Mouse (Mus musculus) heart, adult 9 months (tissue): Measurements from ENCODE around the gene Kcns1.

ENCODE experiments used
- DNase-seq, 2 experiments: peaks; one replicate each; pipeline ENCODE4 v3.0.0; 2022; ENCODE audit warnings: low spot score in 2 of 2

The Kcns1 gene

DNA sequence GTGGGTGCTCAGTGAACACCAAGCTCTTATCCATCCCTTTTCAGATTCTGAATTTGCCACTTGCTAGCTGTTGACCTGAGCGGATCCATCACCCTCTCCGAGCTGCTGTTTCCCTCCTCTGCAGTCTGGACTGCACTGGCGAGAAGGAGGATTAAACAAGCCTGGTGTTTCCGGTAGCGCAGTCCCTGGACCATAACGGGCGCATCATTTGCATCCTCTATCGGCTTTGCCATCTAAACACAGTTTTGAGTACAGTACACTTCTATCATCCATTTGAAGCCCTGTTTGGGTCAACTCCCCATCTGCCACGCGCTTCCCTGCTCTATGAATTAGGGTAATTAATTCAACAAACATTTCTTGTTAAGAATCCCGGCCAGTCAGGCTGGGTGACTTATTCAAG is 587 bp downstream of the Kcns1 start:
- no peak for DNase-seq

DNA sequence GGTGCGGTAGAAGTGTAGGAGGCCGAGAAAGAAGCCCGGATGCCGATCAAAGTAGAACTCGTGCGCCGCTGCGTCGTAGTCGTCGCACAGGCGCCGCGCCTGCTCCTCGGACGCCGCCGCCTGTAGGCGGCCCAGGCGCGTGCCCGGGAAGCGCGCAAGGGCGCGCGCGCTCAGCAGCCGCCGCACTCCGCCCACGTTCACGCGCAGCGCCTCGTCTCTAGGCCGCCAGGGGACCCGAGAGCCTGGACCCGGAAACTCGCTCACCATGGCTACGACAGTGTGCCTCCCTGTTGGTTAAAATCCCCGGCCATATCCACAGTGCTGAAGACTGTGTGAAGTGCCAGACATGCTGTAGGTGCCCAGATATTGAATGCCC is 2.4 kb downstream of the Kcns1 start:
- no peak for DNase-seq

DNA sequence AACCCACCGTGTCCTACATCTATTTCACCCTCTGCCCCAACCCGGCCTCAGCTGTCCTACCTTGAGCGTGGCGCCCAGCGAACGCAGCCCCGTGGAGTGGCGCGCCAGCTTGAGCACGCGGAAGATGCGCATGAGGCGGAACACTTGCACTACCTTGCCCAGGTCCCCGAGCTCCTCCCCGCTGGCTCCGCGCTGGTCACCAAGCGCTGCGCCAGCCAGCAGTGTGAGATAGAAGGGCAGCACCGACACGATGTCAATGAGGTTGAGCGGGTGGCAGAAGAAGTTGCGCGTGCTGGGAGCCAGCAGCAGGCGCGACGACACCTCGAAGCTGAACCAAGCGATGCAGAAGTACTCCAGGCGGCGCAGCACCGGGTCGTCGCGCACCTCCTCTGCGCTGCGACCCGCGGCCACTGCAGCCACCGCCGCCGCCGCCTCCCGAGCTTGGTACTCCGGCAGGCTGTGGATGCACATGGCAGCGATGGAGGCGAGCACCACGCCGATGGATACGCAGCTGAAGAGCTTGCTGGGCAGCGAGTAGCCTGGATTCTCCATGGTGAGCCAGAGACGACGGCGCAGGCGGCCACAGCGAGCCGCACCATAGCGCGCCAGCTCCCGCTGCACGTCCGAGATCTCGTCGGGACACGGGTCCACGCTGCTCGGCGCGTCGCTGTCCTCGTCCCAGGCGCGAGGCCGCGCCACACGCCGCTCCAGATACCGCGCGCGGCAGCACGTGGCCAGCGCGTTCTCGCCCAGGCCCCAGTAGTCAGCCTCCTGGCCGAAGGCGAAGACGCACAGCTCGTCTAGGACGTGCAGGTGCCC is 3.0 kb downstream of the Kcns1 start:
- no peak for DNase-seq

GRCm38 (mm10) chr2:164164941-164165340 is 6.0 kb downstream of the Kcns1 start:
- DNase-seq, result no peak

GRCm38 (mm10) chr2:164161515-164162055 is 9.3 kb downstream of the Kcns1 start:
- DNase-seq, result no peak

- DNase-seq, result no peak
Observed at GRCm38 (mm10) chr2:164158838-164159237, 12.1 kb downstream of the Kcns1 start.

DNA sequence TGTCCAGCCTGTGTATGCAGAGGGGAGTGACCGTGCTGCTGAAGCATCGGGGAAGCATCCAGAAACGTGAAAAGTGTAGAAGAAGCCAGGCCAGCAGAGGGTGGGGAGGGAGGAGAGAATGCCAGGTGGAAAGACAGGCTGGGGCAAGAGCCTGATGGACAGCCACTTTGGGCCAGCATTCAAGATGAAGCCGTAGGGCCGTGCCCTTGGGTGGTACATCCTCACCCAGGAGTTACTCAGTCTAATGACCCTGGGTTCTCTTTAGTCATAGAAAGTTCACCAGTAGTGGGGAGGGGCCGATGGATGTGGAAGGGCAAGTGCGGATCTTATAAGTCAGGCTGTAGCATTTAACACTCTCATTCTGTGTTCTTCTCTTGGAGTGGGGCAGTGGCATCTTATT is 14.8 kb downstream of the Kcns1 start:
- no peak for DNase-seq

GRCm38 (mm10) chr2:164154007-164154406 is 16.9 kb downstream of the Kcns1 start:
- DNase-seq, result no peak

DNA sequence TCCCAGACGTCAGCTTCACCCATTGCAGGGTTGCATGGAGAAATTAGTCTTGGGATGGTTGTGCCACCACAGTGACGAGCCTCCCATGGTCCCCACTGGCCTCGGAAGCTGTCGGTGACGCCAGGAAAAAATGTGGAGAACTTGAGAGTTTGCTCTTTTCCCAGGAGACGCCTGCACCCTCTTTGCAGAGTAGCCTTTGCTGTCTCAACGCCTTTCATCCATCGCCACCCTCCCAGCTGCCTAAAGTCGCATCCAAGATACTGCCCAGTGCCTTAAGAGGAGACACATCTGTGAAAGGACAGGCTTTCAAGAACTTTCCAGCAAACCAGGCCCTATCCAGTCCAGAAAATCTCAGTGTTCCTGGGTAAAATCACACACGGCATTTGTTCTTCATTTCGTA is 18.6 kb downstream of the Kcns1 start:
- no peak for DNase-seq

DNA sequence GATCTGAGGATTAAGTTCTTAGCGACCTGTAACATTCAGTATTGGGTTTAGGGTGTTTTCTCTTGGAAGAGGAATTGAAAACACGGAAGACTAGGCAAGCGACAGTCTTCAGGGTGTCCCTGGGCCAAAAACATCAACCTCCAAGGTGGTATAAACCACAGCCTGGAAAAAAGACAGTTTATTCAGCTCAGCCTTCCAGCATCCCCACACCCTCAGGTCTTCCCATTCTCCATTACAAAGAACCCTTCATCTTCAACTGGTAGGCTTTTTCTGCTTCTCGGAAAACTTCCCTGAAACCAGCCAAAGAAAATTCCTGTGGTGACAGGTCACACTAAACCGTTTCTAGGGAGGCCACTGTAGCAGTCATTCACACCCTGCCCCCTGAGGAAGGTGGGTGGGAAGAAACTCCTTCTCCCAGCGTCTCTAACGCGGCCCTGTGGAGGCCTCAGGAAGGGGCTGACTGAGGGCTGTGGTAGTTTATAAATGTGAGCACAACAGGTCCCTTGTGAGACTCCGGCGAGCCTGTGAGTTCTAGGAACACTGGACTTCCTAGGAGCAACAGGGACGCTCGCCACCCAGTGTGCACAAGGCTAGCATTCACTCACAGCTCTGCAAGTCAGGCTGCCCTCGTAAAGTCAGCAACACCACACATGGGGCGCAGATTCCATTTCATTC is 20.7 kb downstream of the Kcns1 start:
- no peak for DNase-seq

GRCm38 (mm10) chr2:164146556-164146955 is 24.4 kb downstream of the Kcns1 start:
- no peak for DNase-seq

DNA sequence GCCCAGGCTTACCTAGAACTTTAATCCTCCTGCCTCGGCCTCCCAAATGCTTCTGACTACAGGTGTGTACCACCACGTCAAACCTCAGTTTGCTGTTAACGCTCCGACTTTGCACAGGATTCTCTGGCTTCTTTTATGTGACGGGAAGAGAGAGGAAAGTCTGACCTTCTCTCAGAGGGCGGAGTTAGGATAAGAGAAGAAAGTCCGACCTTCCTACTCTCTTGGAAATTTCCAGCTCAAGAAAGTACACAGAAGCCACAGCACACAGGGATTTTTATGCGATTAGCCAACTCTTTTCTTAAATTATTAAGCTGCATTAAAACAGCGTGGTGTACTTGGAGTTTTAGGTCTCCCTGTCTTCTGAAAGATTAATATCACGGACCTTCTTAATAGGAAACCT is 26.4 kb downstream of the Kcns1 start:
- DNase-seq, result no peak

- no peak for DNase-seq
Observed at GRCm38 (mm10) chr2:164144025-164144424, 26.9 kb downstream of the Kcns1 start.

DNA sequence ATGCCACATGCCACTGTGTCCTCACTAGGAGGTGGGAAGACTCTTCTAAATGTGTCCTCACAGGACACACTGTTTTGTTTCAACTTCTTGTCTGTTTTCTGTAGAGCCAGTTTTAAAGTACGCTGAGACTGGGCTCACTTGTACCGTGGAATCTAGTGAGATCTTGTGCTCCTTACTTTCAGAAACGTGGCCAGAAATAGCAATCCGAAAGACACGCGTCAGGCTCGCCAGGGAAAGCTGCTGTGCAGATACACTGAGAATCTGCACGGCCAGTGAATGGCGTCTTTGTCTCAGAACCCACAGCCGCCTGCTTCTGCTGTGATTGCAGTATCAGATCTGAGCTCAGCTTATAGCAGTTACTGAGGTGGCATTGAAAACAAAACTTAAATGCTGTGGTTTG is 28.9 kb downstream of the Kcns1 start:
- DNase-seq, result peak in 1 of 2 experiments; percentile 29

DNA sequence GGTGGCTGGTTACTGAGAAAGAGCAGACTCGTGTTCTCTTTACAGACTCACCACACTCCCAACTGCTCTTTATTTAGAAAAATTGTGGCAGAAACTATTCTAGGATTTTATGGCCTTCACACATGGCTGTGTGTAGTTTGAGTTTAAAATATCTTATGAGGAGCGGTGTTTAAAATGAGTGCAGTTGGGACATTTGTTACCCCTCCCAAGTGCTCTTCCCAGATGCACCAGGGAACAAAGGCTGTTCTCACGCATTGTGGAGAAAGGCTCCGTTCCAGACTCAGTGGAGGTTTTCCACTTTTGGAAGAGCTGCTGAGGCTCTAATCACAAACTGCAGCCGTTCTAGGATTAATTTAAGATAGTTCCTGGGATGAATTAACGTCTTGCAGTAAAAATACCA is 33.2 kb downstream of the Kcns1 start:
- no peak for DNase-seq

GRCm38 (mm10) chr2:164136393-164136792 is 34.5 kb downstream of the Kcns1 start:
- no peak for DNase-seq

- peak in 1 of 2 experiments; percentile 24 for DNase-seq
Observed at GRCm38 (mm10) chr2:164135367-164135766, 35.5 kb downstream of the Kcns1 start.

DNA sequence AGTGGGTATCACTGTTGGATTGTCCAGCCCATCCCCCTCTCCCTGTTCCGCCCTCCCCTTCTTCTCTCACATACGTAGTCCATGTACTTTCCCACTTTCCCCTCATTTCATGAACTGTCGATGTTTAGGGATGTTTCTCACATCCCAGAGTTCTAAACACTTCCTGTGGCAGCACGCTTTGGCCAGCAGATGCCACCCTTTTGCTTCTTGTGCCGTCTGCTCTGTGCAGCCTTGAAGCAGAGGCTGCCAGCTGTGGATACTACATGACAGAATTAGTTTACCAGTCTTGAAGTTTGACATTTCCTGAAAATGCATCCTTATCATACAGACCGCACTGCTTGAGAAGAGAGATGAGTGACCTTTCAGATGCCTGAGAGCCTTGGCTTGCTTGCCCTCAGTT is 36.4 kb downstream of the Kcns1 start:
- DNase-seq, result no peak

- DNase-seq, result no peak
Observed at GRCm38 (mm10) chr2:164131586-164131985, 39.3 kb downstream of the Kcns1 start.

GRCm38 (mm10) chr2:164128576-164129411 is 42.1 kb downstream of the Kcns1 start:
- no peak for DNase-seq

DNA sequence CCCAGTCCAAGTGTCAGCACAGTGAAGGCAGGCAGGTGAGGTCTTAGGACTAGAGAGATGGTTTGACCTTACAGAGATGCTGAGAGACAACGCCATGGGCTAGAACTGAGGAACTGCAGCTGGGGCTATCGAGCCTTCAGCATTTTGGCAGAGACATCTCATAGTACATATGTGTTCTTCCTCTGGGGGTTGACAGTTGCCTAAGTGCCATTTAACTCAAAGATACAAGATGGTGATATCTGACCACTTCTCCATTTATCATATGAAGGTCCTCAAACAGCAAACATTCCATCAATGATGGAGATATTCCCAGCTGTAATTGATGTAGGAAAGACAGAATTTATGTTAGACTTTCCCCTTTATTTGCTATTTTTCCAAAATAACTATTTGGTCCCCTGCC is 43.6 kb downstream of the Kcns1 start:
- no peak for DNase-seq

DNA sequence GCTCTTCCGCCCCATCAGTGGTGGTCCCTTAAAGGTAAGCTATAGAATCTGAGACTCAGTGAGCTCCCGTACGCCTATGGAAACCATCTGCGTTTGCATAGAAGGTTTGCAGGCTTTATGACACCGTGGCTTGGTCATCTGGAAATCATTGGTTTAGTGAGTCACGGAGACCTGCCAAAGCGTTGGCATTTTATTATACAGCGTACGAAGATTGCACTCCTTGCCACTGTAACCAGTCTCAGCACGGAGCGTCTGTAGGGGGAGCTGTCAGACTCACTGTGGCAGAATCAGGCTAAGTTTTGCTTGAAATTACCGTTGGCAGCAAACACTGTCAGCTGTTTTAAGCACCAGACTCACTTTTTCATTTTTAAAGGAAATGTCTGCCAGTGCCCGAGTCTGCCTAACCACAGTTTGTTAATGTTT is 44.4 kb downstream of the Kcns1 start:
- DNase-seq, result peak in 1 of 2 experiments; percentile 24
